Mouse (Mus musculus) retina, postnatal 1 day (tissue): Measurements from ENCODE around the gene Neurl1b.

Source experiments
- DNase-seq: peaks from one replicate; pipeline ENCODE4 v3.0.0-alpha.2; 2012

Neurl1b gene

GRCm38 (mm10) chr17:26494642-26495468, 80.2 kb downstream of the Neurl1b start:
- DNase-seq = no peak
